Mouse (Mus musculus) small intestine, adult 2 months (tissue): Measurements from ENCODE around the gene Unc5cl. TPM values are rescaled to one million over a fixed set of nuclear protein-coding genes. Genes with fewer than 3 reads are reported as not detected.
"Not testable (repeated sequence)": the region's sequence is repeated elsewhere in the genome, so short reads cannot be mapped to it uniquely, and the experiment has no call there.

Experiments used
- H3K27ac ChIP-seq: fragments of 200-500 bp; 2 replicates; pipeline ENCODE4 v1.5.1; 2012; ENCODE audit warnings: low read depth, low read length, control low read depth, inconsistent platforms; ENCODE audit not compliant: insufficient read depth
- H3K27me3 ChIP-seq: fragments of 200-500 bp; 2 replicates; pipeline ENCODE4 v1.6.1; 2012; ENCODE audit warnings: mild to moderate bottlenecking, moderate library complexity, low read length, inconsistent platforms; ENCODE audit not compliant: control insufficient read depth, insufficient read depth
- H3K36me3 ChIP-seq: fragments of 200-500 bp; 2 replicates; pipeline ENCODE4 v1.6.1; 2012; ENCODE audit warnings: mild to moderate bottlenecking, low read length, control low read depth, inconsistent platforms; ENCODE audit not compliant: control insufficient read depth, insufficient read depth
- H3K4me1 ChIP-seq: fragments of 200-500 bp; 2 replicates; pipeline ENCODE4 v1.6.1; 2012; ENCODE audit warnings: low read length, inconsistent platforms, mixed read lengths; ENCODE audit not compliant: control insufficient read depth, insufficient read depth, insufficient read length
- H3K4me3 ChIP-seq: fragments of 200-500 bp; 2 replicates; pipeline ENCODE4 v1.5.1; 2012; ENCODE audit warnings: low read depth, mild to moderate bottlenecking, control low read depth, inconsistent platforms, low read length, moderate library complexity
- CTCF ChIP-seq: fragments of 200-500 bp; IDR thresholded peaks from 2 replicates; pipeline ENCODE4 v1.5.1; 2012; ENCODE audit warnings: low read depth, mild to moderate bottlenecking, control low read depth, inconsistent platforms, low read length, moderate library complexity, mixed read lengths; ENCODE audit not compliant: insufficient replicate concordance, insufficient read length; ENCODE audit errors: extremely low read depth
- POLR2A ChIP-seq: fragments of 200-500 bp; IDR thresholded peaks from 2 replicates; pipeline ENCODE4 v1.6.1; 2012; ENCODE audit warnings: low read depth, mild to moderate bottlenecking, control low read depth, inconsistent platforms, low read length, moderate library complexity
- WGBS: fragments of 180-500 bp; shearing (Covaris S2); methylation state at CpG from one replicate; pipeline ENCODE4 v1.1.7; 2018; 5-methylcytosine and 5-hydroxymethylcytosine counted together
- polyA plus RNA-seq: library from polyadenylated mRNA; depleted of rRNA; stranded (reverse); fragments of >200 nt; gene quantifications from 2 replicates; pipeline ENCODE4 v1.2.3, GENCODE M21; 2012

Gene Unc5cl
- polyA plus RNA-seq, 1 experiment = 52.1 TPM

DNA sequence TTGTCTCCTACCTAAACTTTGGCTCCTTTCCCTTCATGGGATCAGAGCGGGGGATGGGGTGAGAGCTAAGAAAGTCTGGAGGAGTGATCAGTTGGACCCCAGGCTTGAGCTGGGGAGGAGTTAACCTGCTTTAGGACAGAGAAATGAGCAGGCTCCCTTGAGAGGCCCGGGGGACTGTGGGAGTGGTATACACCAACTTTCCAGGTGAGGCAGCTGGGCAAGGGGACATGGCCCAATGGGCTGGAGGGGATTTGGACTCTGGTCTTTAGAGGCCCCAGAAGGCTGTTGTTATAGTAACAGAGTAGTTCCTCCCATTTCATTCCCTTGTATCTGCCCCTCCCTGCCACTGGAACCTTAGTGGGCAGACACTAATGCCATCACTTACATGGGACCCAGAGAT lies 1.3 kb downstream of the Unc5cl start:
- WGBS = 34% methylated on average over 2 of the region's 2 CpGs
- Histone ChIP-seq H3K4me1 (peaks cover 20% of the 10 kb centered on the region), H3K4me3 (peak overlapping the region; percentile 57), H3K27me3 (no peaks in the 10 kb centered on the region), H3K36me3 (peaks cover 13% of the 10 kb centered on the region), H3K27ac (peak overlapping the region; percentile 86)
- TF ChIP-seq CTCF (no peak), POLR2A (no peak)

- 20% methylated on average over 13 of the region's 13 CpGs for WGBS
- peak overlapping the region; percentile 98 for H3K27ac ChIP-seq
- TF ChIP-seq POLR2A (0 out of 2 replicates have a peak, but pooled peaks have one; percentile 10), CTCF (no peak)
Measured at GRCm38 (mm10) chr17:48457971-48458653, 3.4 kb downstream of the Unc5cl start.

DNA sequence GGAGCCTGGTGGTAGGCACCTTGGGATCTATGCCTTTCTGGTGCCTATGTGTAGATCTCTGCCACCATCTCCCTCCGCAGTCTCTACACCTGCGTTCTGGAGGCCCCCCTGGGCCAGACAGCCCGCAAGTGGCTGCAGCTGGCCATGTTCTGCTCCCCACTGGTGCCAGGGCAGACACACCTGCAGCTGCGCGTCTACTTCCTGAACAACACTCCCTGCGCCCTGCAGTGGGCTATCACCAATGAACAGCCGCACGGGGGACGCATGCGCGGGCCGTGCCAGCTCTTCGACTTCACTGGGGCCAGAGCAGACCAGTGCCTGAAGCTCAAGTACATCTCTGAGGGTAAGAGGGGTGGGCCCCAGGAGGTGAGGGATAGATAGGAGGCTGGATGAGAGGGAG lies 7.4 kb downstream of the Unc5cl start:
- TF ChIP-seq CTCF (no peak), POLR2A (no peak)
- no peaks in the 10 kb centered on the region for H3K27me3 ChIP-seq
- no peak overlapping the region for H3K27ac ChIP-seq
- no peak overlapping the region for H3K4me3 ChIP-seq
- WGBS = 85% methylated on average over 13 of the region's 13 CpGs
- H3K36me3 ChIP-seq = peaks cover 49% of the 10 kb centered on the region
- peaks cover 10% of the 10 kb centered on the region for H3K4me1 ChIP-seq

More at GRCm38 (mm10) chr17:48457971-48458653, 3.4 kb downstream of the Unc5cl start:
- H3K4me1 ChIP-seq = peaks cover 14% of the 10 kb centered on the region
- peaks cover 23% of the 10 kb centered on the region for H3K36me3 ChIP-seq
- H3K4me3 ChIP-seq = peak overlapping the region; percentile 59
- H3K27me3 ChIP-seq = no peaks in the 10 kb centered on the region

- Histone ChIP-seq H3K4me3 (no peak overlapping the region), H3K4me1 (peaks cover 6% of the 10 kb centered on the region; the same call in 1 of the 2 replicates), H3K36me3 (peaks cover 59% of the 10 kb centered on the region), H3K27me3 (no peaks in the 10 kb centered on the region), H3K27ac (no peak overlapping the region)
- 89% methylated on average over 4 of the region's 4 CpGs for WGBS
- TF ChIP-seq CTCF = no peak
- TF ChIP-seq POLR2A = no peak
Measured at GRCm38 (mm10) chr17:48463391-48463790, 8.7 kb downstream of the Unc5cl start.

- H3K4me1 ChIP-seq = no peaks in the 10 kb centered on the region
- WGBS = 60% methylated on average over 22 of the region's 22 CpGs
- H3K27me3 ChIP-seq = no peaks in the 10 kb centered on the region
- peaks cover 46% of the 10 kb centered on the region for H3K36me3 ChIP-seq
- no peak overlapping the region for H3K4me3 ChIP-seq
- H3K27ac ChIP-seq = no peak overlapping the region
- TF ChIP-seq POLR2A (no peak), CTCF (no peak)
Measured at GRCm38 (mm10) chr17:48466769-48467394, 12.2 kb downstream of the Unc5cl start.

GRCm38 (mm10) chr17:48467395-48468231 lies 12.9 kb downstream of the Unc5cl start:
- Histone ChIP-seq H3K27ac (no peak overlapping the region), H3K4me1 (no peaks in the 10 kb centered on the region), H3K4me3 (no peak overlapping the region), H3K36me3 (peaks cover 42% of the 10 kb centered on the region), H3K27me3 (no peaks in the 10 kb centered on the region)
- WGBS = 32% methylated on average over 22 of the region's 22 CpGs
- TF ChIP-seq CTCF = peak; percentile 84
- no peak for TF ChIP-seq POLR2A

- H3K4me1 ChIP-seq = not testable (repeated sequence)
- WGBS = 84% methylated on average over 6 of the region's 6 CpGs
Measured at GRCm38 (mm10) chr17:48474282-48474681, 19.6 kb downstream of the Unc5cl start.

More at GRCm38 (mm10) chr17:48474282-48474681, 19.6 kb downstream of the Unc5cl start:
- not testable (repeated sequence) for H3K27me3 ChIP-seq, H3K4me3 ChIP-seq, H3K27ac ChIP-seq, H3K36me3 ChIP-seq
